Mouse (Mus musculus): Measurements from ENCODE around the gene Dbndd1. TPM values are rescaled to one million over a fixed set of nuclear protein-coding genes. Genes with fewer than 3 reads are reported as not detected.
A peak's percentile ranks its signal among the peaks of the same experiment; 100 is the strongest.
"Not testable (repeated sequence)": the region's sequence is repeated elsewhere in the genome, so short reads cannot be mapped to it uniquely, and the experiment has no call there.

Dbndd1 gene
- 4.0 and 5.7 TPM in 2 replicates for polyA plus RNA-seq (2014; fragmentation: Nextera tagmentation; extraction: Ambion mirVana)

- peaks cover 7% of the 10 kb centered on the region for H3K4me1 ChIP-seq (ENCODE audit: control insufficient read depth, insufficient read depth, low read length)
- H3K9me3 ChIP-seq (ENCODE audit: control insufficient read depth, low read depth, low read length): no peaks in the 10 kb centered on the region
- peaks cover 12% of the 10 kb centered on the region; the same call in 1 of the 2 replicates for H3K27me3 ChIP-seq (ENCODE audit: control insufficient read depth, insufficient read depth, low read length)
- ATAC-seq (ENCODE audit: insufficient number of reproducible peaks, insufficient read depth, low FRiP score, low read depth): peak; percentile 30; the same call in 1 of the 2 replicates
- peak within 1 kb of the TSS; percentile 36; the same call in 1 of the 2 replicates for H3K9ac ChIP-seq (replicated peaks; ENCODE audit: low read depth, low read length)
- peak within 1 kb of the TSS; percentile 63 for H3K4me3 ChIP-seq (ENCODE audit: low read depth, low read length)
- H3K4me2 ChIP-seq (replicated peaks; ENCODE audit: low read depth, low read length): peak within 1 kb of the TSS; percentile 99
- no peak within 1 kb of the TSS for H3K27ac ChIP-seq (ENCODE audit: low read length)
- WGBS: under 1% methylated on average over 59 of the region's 63 CpGs
- H3K36me3 ChIP-seq (ENCODE audit: control insufficient read depth, insufficient read depth, low read length): no peaks in the 10 kb centered on the region
Measured at GRCm38 (mm10) chr8:123514781-123515539, at the start of gene Dbndd1. Gene Dbndd1, minus strand, starts transcription at chr8:123515463.

- not testable (repeated sequence) for H3K4me2 ChIP-seq (replicated peaks; ENCODE audit: low read depth, low read length); H3K36me3 ChIP-seq (ENCODE audit: control insufficient read depth, insufficient read depth, low read length); H3K27ac ChIP-seq (ENCODE audit: low read length); H3K9ac ChIP-seq (replicated peaks; ENCODE audit: low read depth, low read length); H3K4me3 ChIP-seq (ENCODE audit: low read depth, low read length); H3K27me3 ChIP-seq (ENCODE audit: control insufficient read depth, insufficient read depth, low read length); ATAC-seq (ENCODE audit: insufficient number of reproducible peaks, insufficient read depth, low FRiP score, low read depth); H3K4me1 ChIP-seq (ENCODE audit: control insufficient read depth, insufficient read depth, low read length); H3K9me3 ChIP-seq (ENCODE audit: control insufficient read depth, low read depth, low read length)
- WGBS: no CpG with 5 or more reads among the region's 45 CpGs
Measured at GRCm38 (mm10) chr8:123564221-123564620, 49.0 kb upstream of the Dbndd1 start.

- not testable (repeated sequence) for ATAC-seq (ENCODE audit: insufficient number of reproducible peaks, insufficient read depth, low FRiP score, low read depth); H3K4me2 ChIP-seq (replicated peaks; ENCODE audit: low read depth, low read length); H3K27ac ChIP-seq (ENCODE audit: low read length); H3K9me3 ChIP-seq (ENCODE audit: control insufficient read depth, low read depth, low read length); H3K4me3 ChIP-seq (ENCODE audit: low read depth, low read length); H3K4me1 ChIP-seq (ENCODE audit: control insufficient read depth, insufficient read depth, low read length); H3K9ac ChIP-seq (replicated peaks; ENCODE audit: low read depth, low read length); H3K27me3 ChIP-seq (ENCODE audit: control insufficient read depth, insufficient read depth, low read length)
- H3K36me3 ChIP-seq (ENCODE audit: control insufficient read depth, insufficient read depth, low read length): peaks cover 23% of the 10 kb centered on the region
- 87% methylated on average over 3 of the region's 14 CpGs for WGBS
Measured at GRCm38 (mm10) chr8:123537641-123538040, 22.4 kb upstream of the Dbndd1 start.

- 30% methylated on average over 10 of the region's 10 CpGs for WGBS
- H3K4me1 ChIP-seq (ENCODE audit: control insufficient read depth, insufficient read depth, low read length): no peaks in the 10 kb centered on the region
- H3K4me2 ChIP-seq (replicated peaks; ENCODE audit: low read depth, low read length): no peak overlapping the region
- no peak overlapping the region for H3K9ac ChIP-seq (replicated peaks; ENCODE audit: low read depth, low read length)
- peaks cover 28% of the 10 kb centered on the region for H3K36me3 ChIP-seq (ENCODE audit: control insufficient read depth, insufficient read depth, low read length)
- H3K4me3 ChIP-seq (ENCODE audit: low read depth, low read length): no peak overlapping the region
- ATAC-seq (ENCODE audit: insufficient number of reproducible peaks, insufficient read depth, low FRiP score, low read depth): no peak
- no peaks in the 10 kb centered on the region for H3K27me3 ChIP-seq (ENCODE audit: control insufficient read depth, insufficient read depth, low read length)
- H3K9me3 ChIP-seq (ENCODE audit: control insufficient read depth, low read depth, low read length): no peaks in the 10 kb centered on the region
- no peak overlapping the region for H3K27ac ChIP-seq (ENCODE audit: low read length)
Measured at GRCm38 (mm10) chr8:123536990-123537380, 21.7 kb upstream of the Dbndd1 start.

GRCm38 (mm10) chr8:123536242-123536989 lies 21.2 kb upstream of the Dbndd1 start:
- Histone ChIP-seq H3K4me2 (replicated peaks; ENCODE audit: low read depth, low read length) (no peak overlapping the region), H3K4me1 (ENCODE audit: control insufficient read depth, insufficient read depth, low read length) (no peaks in the 10 kb centered on the region), H3K4me3 (ENCODE audit: low read depth, low read length) (no peak overlapping the region), H3K36me3 (ENCODE audit: control insufficient read depth, insufficient read depth, low read length) (peaks cover 33% of the 10 kb centered on the region), H3K9ac (replicated peaks; ENCODE audit: low read depth, low read length) (no peak overlapping the region), H3K27me3 (ENCODE audit: control insufficient read depth, insufficient read depth, low read length) (no peaks in the 10 kb centered on the region), H3K9me3 (ENCODE audit: control insufficient read depth, low read depth, low read length) (no peaks in the 10 kb centered on the region), H3K27ac (ENCODE audit: low read length) (no peak overlapping the region)
- no peak for ATAC-seq (ENCODE audit: insufficient number of reproducible peaks, insufficient read depth, low FRiP score, low read depth)
- WGBS: 85% methylated on average over 9 of the region's 9 CpGs

- no peak for ATAC-seq (ENCODE audit: insufficient number of reproducible peaks, insufficient read depth, low FRiP score, low read depth)
- H3K4me3 ChIP-seq (ENCODE audit: low read depth, low read length): no peak overlapping the region
- no peaks in the 10 kb centered on the region for H3K4me1 ChIP-seq (ENCODE audit: control insufficient read depth, insufficient read depth, low read length)
- 88% methylated on average over 25 of the region's 25 CpGs for whole genome bisulfite sequencing
- no peaks in the 10 kb centered on the region for H3K9me3 ChIP-seq (ENCODE audit: control insufficient read depth, low read depth, low read length)
- H3K27ac ChIP-seq (ENCODE audit: low read length): no peak overlapping the region
- H3K27me3 ChIP-seq (ENCODE audit: control insufficient read depth, insufficient read depth, low read length): no peaks in the 10 kb centered on the region
- peaks cover 77% of the 10 kb centered on the region for H3K36me3 ChIP-seq (ENCODE audit: control insufficient read depth, insufficient read depth, low read length)
- no peak overlapping the region for H3K4me2 ChIP-seq (replicated peaks; ENCODE audit: low read depth, low read length)
- H3K9ac ChIP-seq (replicated peaks; ENCODE audit: low read depth, low read length): no peak overlapping the region
Measured at GRCm38 (mm10) chr8:123527720-123528489, 12.6 kb upstream of the Dbndd1 start.

GRCm38 (mm10) chr8:123520048-123520447 lies 4.8 kb upstream of the Dbndd1 start:
- H3K4me1 ChIP-seq (ENCODE audit: control insufficient read depth, insufficient read depth, low read length); ATAC-seq (ENCODE audit: insufficient number of reproducible peaks, insufficient read depth, low FRiP score, low read depth); H3K4me3 ChIP-seq (ENCODE audit: low read depth, low read length); H3K9ac ChIP-seq (replicated peaks; ENCODE audit: low read depth, low read length); H3K4me2 ChIP-seq (replicated peaks; ENCODE audit: low read depth, low read length); H3K9me3 ChIP-seq (ENCODE audit: control insufficient read depth, low read depth, low read length); H3K27ac ChIP-seq (ENCODE audit: low read length); H3K27me3 ChIP-seq (ENCODE audit: control insufficient read depth, insufficient read depth, low read length): not testable (repeated sequence)
- H3K36me3 ChIP-seq (ENCODE audit: control insufficient read depth, insufficient read depth, low read length): peaks cover 22% of the 10 kb centered on the region; the same call in 1 of the 2 replicates
- 93% methylated on average over 1 of the region's 1 CpGs for WGBS

GRCm38 (mm10) chr8:123518667-123519066 lies 3.4 kb upstream of the Dbndd1 start, which contains the start of gene Gas8:
Gene Gas8, plus strand, starts transcription at chr8:123518834.
- H3K9me3 ChIP-seq (ENCODE audit: control insufficient read depth, low read depth, low read length): no peaks in the 10 kb centered on the region
- H3K27ac ChIP-seq (ENCODE audit: low read length): no peak within 1 kb of the TSS
- peaks cover 13% of the 10 kb centered on the region; the same call in 1 of the 2 replicates for H3K36me3 ChIP-seq (ENCODE audit: control insufficient read depth, insufficient read depth, low read length)
- peak within 1 kb of the TSS; percentile 86 for H3K4me3 ChIP-seq (ENCODE audit: low read depth, low read length)
- 0% methylated on average over 20 of the region's 20 CpGs for WGBS
- H3K4me2 ChIP-seq (replicated peaks; ENCODE audit: low read depth, low read length): peak within 1 kb of the TSS; percentile 96
- H3K9ac ChIP-seq (replicated peaks; ENCODE audit: low read depth, low read length): peak within 1 kb of the TSS; percentile 64
- peaks cover 7% of the 10 kb centered on the region for H3K4me1 ChIP-seq (ENCODE audit: control insufficient read depth, insufficient read depth, low read length)
- ATAC-seq (ENCODE audit: insufficient number of reproducible peaks, insufficient read depth, low FRiP score, low read depth): peak; percentile 95
- peaks cover 12% of the 10 kb centered on the region; the same call in 1 of the 2 replicates for H3K27me3 ChIP-seq (ENCODE audit: control insufficient read depth, insufficient read depth, low read length)
